Mouse (Mus musculus) heart, postnatal 0 days (tissue): ENCODE results near the gene Gnat1.

Experiments
- CTCF ChIP-seq: IDR thresholded peaks from 2 replicates; pipeline ENCODE4 v1.5.1; 2016; ENCODE audit warnings: antibody characterized with exemption, control low read depth, low read depth
- EP300 ChIP-seq: IDR thresholded peaks from 2 replicates; pipeline ENCODE4 v1.6.1; 2016; ENCODE audit warnings: antibody characterized with exemption, low read depth

GRCm38 (mm10) chr9:107679501-107679900, at the start of gene Gnat1:
- no peak for TF ChIP-seq CTCF
- no peak for TF ChIP-seq EP300
